Mouse (Mus musculus) gastrocnemius, adult 8-10 months (tissue): ENCODE measurements around the gene Ppp2r1b. TPM values are rescaled to one million over a fixed set of nuclear protein-coding genes. Genes with fewer than 3 reads are reported as not detected.

Source experiments
- DNase-seq, 2 experiments: peaks; one replicate each; pipeline ENCODE4 v3.0.0; 2022; ENCODE audit warnings: low spot score in 2 of 2
- total RNA-seq, 4 experiments: library from RNA; stranded (reverse); gene quantifications; 2 replicates each; pipeline ENCODE4 v1.2.4; 2022

Gene Ppp2r1b
- total RNA-seq, 4 experiments from 2014 or later = 6.5 to 7.4 (median 7.0) TPM

DNA sequence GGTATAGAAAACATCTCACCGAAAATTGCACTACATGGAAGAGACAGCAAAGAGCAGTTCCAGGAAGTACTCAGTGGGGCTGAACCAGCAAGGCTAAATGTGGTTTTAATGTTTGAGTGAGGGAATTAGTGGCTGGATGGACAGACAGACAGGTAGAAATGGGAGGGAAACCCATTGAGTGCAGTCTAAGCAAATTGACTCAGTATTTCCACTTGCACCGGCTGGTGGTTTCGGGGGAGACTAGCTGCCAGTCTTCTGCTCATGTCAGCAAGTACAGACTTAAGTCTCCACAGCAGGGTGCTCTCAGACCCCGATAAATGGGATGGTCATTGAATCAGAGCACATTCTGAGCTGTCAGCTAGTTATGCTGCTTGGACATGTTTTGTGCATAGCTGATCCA is 9.0 kb upstream of the Ppp2r1b start:
- no peak for DNase-seq

DNA sequence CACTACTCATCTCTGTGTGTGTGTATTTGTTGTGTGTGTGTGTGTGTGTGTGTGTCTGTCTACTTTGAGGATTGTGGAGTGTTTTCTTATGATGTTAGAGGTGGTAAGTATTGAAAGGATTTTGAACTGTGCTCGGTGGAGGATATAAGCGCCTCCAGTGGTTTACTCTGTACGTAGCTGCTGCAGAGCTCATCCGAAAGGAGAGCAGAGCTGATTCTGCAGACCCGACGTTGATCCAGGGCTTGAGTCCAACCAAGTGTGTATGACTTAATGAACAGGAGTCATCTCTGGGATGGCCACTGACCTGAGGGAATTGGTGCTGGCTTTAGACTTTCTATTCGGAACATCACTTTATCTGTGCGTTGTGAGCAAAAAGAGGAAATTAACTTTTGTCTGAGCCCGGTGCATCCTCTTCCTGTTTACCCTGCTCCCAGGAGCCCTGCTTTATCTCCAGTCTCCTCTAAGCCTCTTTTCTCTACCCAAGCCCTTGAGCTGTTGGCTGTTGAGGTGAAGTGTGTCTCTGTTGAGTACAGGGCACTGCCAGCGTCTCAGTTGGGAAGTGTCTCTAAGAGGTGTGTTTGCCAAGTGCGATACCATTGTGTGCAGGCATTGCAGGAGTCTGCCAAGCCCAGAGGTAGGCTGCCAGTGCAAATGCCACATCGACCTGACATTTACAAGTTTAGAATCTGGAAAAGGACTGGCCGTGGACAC is 3.9 kb upstream of the Ppp2r1b start:
- peak in 1 of 2 experiments; percentile 16 for DNase-seq

DNA sequence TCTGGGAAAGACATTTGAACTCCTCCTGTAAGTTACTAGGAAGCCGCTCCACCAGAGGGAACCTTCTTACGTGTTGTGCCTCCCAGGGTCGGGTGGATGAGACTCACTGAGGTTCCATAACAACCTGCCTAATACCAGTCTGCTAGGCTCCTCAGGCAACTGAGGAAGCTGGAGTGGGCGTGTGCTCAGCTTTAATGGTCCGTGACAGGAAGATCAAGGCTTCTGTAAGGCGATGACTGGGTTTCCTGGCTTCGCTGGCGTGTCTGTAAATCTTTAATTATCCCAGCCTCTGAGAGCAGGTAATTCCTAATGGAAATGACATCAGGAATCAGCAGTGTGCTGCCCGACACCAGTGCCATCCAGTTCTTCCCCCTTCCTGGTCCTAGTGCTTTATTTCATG is 446 bp downstream of the Ppp2r1b start:
- DNase-seq = no peak

DNA sequence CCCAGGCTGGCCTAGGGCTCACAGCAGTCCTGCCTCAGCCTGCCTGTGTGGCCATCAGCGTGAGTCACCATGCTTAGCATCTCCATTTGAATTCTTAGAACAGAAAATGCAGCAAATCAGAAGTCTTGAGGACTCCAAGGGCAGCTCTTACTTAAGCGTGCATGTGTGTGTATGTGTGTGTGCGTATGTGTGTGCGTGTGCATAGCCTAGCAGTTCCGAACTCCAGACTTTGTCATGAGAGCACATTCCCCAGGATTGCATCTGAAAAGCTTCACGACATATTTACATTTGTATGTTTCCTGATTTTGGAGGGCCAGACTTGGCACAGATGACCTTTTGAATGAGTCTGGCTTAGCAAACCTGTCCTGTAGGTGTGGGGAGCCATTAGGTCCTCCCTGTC is 2.0 kb downstream of the Ppp2r1b start:
- DNase-seq = no peak

DNA sequence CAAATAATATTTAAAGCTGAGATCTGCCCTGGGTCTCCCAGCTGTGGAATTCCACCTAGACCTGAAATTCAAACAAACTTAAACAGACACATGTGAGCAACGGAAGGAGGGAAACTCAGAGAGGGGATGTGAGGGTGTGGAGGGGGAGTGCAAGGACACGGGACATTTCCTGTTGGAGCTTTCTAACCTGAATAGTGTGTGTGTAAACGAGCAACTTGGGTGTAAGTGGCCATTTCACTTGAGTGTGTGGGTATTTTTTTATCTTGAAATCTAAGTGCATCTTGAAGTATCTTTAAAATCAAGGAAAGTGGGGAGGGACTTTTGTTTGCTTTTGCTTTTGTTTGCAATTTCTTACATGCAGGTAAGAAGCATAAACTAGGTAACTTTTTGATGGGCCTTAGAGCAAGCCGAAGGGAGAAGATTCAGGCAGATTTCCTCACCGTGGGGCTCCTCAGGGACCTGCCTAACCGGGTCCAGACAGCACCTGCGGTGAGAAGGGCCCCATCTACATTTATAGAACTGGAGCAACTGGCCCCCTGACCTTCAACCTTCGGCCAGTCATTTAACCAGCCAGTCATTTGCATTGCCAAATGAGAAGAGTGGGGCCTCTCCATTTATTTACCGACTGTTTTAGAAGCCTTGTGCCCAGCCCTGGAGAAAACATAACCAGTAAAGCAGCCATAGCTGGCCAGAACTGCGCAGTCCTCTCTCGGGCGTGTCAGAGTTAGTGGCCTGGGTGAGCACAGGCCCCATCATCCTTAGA is 2.7 kb downstream of the Ppp2r1b start:
- no peak for DNase-seq

DNA sequence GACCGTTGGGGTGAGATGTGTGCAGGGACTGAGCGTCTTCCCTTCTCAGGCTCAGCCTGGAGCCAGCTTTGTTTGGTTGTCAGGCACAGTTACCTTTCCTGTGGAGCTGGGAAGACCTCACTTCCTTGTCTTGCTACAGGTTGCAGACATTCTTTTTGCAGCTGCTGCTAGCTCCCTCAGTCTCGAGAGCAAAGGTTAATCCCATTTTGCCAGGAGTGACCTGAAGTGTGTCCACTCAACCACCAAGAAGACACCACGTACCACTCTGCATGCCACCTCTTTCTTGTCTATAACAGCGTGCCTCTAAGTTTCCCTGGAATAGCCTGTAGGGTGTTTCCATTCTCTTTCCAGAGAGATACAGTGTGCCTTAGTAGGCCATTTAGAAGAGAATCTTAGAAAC is 3.7 kb downstream of the Ppp2r1b start:
- DNase-seq = no peak

DNA sequence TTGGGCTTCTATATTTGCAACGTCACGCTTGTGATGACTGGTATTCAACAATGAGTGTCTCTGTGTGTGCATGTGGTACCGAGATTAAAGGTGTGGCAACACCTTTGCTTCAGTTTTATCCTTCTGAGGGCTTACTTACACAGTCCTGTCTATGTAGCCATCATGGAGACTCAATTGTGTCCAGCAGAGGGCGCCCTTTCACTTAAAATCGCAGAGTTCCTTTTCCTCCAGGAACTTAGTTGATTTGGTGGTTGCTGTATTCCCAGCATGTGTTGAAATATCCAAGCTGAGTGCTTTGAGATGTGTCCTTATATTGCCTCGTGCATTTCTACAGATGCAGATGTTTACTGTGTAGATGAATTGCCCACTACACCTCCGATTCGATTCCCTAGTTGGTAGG is 4.1 kb downstream of the Ppp2r1b start:
- peak; percentile 81 to 85 for DNase-seq

DNA sequence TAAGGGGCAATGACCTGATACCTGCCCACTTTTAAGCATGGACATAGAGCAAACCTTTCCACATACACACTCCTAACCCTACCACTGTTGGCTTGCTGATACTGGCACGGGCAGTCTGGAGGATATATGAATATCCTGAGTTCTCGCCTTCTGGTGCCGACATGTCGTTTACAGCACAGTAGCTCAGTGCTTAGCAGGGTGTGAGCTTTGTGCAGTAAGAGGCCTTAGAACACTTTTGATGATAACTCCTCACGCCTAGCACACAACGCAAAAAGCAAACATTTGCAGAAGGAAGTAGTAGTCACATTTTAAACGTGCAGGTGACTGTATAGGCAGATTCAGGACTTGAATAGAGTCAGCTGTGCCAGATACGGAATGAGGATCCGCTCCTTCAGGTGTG is 4.7 kb downstream of the Ppp2r1b start:
- no peak for DNase-seq

DNA sequence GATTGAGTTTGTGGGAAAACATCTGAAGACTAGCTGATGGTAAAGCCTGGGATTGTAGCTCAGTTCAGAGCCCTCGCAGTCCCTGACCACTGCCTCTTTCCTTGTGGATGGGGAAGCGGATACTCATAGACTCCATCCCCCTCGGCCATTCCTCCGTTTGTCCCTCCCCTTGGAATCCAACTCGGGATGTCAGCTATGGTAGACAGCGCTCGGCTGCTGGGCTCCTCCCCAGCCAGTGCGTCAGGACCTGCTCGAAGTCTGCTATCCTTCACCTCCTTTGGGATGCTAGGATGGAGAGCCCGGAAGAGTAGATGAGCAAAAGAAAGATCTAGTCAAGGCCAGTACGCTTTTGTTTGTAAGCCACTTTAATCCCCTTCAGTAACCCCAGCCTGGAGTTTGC is 5.2 kb downstream of the Ppp2r1b start:
- DNase-seq = no peak

DNA sequence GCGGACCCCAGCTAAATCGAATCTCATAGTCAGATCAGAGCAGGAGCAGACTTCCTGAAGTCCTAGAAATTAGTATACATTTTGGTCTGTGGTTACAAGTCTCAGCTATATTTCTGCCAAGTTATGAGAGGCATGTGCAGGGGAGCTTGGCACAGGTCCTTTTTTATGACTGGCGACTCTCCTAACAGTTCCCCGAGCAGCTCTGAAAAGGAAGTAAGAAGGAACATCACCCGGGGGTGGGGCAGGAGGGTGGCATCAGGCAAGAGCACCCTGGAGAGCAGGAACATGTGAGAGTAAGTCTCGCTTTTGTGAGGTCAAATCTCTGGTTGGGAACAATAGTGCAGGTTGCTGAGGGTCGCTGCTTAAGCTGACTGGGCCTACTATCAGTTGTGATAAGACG is 5.6 kb downstream of the Ppp2r1b start:
- DNase-seq = no peak

DNA sequence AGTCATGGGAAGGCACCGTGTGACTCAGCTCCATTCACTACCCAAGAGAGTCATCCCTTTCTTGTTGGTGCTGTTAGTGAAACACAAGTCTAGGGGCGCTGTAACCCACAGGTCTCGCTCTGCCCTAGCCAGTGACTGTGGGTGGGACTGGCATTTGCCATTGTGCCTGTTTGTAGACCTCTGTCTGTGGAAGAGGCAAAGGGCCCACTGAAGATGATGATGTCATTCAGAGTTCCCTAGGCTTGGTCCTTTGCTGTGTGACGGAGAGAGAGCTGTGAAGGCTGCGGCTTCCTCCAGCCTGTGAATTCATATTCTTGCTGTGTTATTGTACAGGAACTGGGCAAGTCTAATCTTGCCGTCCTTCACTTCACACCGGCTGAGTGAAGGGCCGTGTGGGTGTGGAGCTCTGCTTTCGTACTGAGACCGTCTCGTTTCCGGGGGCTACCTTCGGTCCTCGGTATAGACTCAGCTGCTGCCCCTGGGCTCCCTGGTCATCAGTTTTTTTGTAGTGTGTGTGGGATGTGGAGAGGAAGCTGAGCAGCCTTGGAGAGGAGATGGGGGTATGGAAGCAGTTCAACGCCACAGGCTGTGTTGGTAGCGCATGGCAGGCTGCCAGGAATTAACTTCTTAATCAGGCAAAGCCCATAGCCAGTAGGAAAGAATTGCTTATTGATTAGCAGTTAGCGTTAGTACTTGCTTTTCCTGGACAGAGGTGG is 7.7 kb downstream of the Ppp2r1b start:
- DNase-seq = no peak

DNA sequence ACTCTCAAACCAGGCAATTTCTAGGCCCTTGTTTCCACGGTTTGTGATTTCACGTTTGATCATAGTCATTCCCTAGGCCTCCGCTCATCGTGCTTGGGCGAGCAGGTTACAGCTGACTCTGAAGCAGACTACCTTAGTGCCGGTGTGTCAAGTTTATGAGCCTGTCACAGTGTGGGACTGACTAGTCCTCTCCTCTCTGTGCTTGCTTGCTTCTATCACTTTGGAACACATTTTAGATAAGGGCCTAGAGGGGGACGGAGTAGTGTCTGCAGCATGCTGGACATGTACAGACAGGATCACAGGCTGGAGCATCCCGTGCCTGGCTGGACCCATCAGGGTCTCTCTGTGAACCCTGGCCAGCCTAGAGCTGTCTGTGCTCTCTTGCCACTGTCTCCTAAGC is 9.3 kb downstream of the Ppp2r1b start:
- no peak for DNase-seq

DNA sequence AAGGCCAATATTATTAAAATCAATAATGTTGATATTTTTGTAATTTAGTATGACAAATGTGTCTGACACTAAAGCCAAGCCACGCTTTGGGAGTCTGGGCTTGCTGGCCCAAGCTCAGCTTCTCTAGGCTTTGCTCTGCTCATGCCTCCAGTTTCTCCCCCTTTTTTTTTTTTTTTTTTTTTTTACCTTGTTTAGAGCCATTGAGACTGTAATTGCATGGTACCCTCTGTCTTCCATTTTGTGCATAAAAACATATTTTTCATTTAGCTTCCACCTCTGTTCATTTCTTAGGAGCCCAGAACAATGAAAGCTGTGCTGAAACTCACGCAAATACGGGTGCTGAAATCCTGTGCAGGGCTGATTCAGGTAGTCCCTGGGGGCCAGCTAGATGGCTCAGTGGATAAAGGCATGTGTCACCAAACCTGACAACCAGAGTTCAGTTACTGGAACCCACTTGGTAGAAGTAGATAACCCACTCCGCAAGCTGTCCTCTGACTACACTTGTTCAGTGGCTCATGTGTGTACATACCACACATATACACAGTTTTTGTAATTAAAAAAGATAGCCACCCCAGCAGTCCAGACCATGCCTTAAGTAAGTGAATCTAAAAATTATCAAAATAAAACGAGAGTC is 10.1 kb downstream of the Ppp2r1b start:
- no peak for DNase-seq

DNA sequence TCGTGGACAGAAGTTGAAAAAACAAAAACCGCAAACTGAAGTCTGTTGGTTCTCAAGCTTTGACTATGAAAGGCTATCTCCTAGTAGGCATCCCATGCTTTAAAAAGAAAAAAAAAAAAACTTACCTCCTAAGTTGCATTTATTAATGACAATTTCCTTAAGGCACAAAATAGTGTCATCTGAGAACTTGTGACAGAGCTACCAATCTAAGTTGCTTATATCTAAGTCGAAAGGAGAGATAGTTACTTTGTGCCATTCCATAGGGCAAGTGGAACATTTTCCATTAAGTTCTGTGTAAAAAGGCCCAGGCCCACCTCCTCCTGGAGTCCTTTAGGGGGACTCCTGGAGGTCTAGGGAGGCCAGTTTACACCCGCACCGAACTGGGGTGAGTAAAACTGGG is 10.7 kb downstream of the Ppp2r1b start:
- DNase-seq = no peak

DNA sequence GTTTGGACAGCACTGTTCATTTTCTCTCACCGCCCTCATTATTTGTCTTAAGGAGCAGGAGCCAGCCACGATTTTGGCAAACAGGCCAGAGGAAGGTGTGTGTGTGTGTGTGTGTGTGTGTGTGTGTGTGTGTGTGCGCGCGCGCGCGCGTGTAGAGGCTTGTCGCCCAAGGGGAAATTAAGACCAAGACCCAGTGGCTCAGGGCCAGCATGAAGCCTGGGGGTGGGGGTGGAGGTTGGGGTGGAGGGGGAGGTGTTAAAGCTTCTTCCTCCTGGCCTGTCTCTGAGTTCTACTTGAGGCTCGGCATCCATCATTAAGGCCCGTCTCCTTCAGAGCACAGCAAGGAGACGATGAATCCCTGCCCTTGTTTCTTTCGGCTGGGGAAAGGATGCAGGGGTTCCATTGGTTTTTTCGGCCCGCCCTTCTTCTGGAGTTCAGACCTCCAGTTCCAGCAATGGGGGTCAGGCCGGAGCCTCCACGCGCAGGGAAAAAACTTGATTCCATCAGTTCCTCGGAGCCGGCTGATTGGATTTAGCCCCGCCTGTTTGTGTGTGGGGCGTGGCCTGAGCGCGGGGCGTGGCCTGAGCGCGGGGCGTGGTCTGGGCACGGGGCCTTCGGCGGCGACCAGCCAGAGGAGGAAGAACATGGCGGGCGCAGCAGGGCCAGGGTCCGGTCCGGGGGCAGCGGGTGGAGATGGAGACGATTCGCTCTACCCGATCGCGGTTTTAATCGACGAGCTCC is 11.4 kb downstream of the Ppp2r1b start:
- DNase-seq = peak; percentile 88 to 89

DNA sequence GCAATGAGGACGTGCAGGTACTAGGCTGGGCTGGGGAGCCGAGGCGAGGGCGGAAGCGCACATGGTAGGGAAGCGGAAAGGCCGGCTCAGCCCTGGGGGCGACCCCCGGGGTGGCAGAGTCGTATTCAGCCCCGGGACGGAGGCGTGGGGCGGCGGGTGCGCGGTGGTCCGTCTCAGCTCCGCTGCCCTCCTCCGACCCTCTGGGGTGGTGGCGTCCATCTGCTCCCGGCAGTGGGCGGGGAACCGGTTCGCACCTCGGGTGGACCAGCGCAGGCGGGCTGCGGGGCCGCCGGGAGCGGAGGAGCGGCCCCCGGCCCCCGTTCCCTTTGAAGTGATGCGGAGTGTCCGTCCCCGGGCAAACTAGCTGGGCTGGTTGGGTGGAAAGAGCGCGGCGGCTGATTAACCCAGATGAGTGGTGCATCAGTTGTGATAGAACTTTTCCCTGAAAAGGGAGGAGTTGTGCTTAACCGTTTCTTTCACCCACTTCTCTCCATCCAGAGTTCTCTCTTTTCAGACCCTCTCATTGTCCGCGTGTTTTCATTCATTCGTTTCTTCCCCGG is 12.1 kb downstream of the Ppp2r1b start:
- DNase-seq = no peak

DNA sequence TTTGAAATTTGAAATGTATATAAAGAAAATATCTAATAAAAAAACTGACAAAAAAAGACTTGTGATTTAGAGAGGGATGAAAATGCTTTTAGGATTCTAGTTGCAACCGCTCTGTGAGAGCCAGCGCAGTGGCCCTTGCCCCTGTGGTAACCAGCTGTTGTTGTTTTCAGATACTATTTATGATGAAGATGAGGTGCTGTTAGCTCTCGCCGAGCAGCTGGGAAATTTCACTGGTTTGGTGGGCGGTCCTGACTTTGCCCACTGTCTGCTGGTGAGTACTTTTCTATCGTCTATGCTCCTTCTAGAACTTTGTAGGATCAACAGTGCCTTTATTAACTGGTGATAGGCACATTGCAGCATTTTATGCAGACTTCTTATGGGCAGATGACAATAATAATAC is 13.6 kb downstream of the Ppp2r1b start:
- DNase-seq = no peak

DNA sequence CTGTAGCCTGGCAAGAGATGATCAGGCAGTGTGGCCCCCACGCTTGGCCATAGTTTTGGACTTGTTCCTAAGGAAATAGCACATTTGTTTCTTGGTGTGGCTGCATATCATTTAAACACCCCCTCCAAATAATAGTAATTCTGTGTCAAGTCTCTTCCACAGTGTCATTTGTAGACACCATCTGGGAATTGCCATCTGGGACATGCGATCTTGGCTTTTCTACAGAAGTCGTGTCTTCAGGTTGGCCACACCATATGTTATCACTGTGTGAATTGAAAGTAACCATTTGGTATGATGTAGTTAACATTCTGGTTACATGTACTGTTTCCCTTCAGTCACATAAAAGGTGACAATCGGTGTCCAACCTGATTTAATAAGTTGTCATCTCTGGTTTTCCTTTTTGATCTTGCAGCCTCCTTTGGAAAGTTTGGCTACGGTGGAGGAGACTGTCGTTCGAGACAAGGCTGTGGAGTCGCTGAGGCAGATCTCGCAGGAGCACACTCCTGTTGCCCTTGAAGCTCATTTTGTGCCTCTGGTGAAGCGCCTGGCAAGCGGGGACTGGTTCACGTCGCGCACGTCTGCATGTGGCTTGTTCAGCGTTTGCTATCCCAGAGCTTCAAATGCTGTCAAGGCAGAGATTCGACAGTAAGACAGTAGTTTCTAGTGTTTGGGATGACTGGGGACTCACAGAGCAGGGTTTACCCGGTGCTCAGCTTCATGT is 16.2 kb downstream of the Ppp2r1b start:
- DNase-seq = no peak

DNA sequence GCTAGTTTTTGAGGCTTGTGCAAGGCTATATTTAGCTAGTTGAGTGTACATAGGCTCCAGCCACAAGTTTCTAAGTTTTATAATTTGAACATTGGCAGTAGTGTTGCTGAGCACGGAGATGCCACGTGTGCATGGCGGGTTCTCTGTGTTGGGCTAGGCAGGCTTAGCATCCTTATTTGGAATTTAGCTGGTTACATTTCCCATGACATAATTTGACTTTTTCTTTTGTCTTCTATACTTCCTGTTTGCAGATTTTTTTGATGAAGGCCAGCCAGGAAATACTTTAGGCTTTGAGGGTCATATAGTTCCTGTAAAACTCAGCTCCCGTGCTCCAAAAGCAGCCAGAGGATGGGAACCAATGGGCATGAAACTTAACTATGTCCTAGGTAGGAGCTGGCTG is 18.7 kb downstream of the Ppp2r1b start:
- DNase-seq = no peak

DNA sequence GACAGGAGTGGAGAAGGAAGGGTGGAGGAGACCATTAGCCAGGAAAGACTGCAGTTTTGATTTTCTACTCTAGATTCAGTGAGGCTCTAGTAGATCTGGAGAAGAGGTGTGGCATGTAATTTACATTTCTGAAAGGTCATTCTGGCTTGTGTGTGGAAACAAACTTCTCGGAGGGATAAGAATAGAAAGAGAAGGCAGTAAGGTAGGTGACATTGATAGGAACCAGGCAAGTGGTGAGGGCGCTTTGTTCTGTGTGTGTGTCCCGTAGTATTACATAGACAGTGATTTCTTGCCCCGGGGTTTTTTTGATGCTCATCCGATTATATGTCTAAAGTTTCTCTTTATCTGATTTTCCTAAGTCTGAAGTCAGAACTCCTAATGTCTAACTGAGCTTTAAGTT is 19.8 kb downstream of the Ppp2r1b start:
- no peak for DNase-seq
